Mouse (Mus musculus): Measurements from ENCODE around the gene Me1. TPM values are rescaled to one million over a fixed set of nuclear protein-coding genes. Genes with fewer than 3 reads are reported as not detected.

The Me1 gene
- total and polyA plus RNA-seq, 2 experiments from 2014 or later = 37.5 to 76.5 TPM

GRCm38 (mm10) chr9:86592676-86593668, 102.8 kb downstream of the Me1 start:
- Histone ChIP-seq H3K4me1 (ENCODE audit: insufficient read depth, low read length) (no peaks in the 10 kb centered on the region), H3K4me2 (ENCODE audit: low read depth, low read length) (no peak overlapping the region), H3K9me3 (ENCODE audit: low read length) (no peaks in the 10 kb centered on the region), H3K9ac (replicated peaks; ENCODE audit: low read length) (no peak overlapping the region), H3K4me3 (ENCODE audit: low read length) (no peak overlapping the region), H3K36me3 (ENCODE audit: insufficient read depth, low read length) (no peaks in the 10 kb centered on the region), H3K27ac (peak overlapping the region; percentile 48; the same call in 1 of the 2 replicates), H3K27me3 (ENCODE audit: insufficient read depth, low read length) (no peaks in the 10 kb centered on the region)
- ATAC-seq (peak; percentile 62), DNase-seq (ENCODE audit: low spot score) (peak; percentile 72)
- WGBS = 72% methylated on average over 19 of the region's 19 CpGs
- peak; percentile 74 for TF ChIP-seq CTCF (IDR thresholded peaks at IDR 0.05; ENCODE audit: low read depth)

GRCm38 (mm10) chr9:86587019-86587795, 108.5 kb downstream of the Me1 start:
- peak; percentile 35; the same call in 1 of the 2 replicates for ATAC-seq
- 94% methylated on average over 11 of the region's 11 CpGs for WGBS

GRCm38 (mm10) chr9:86583740-86584139, 112.0 kb downstream of the Me1 start:
- H3K4me3 ChIP-seq (ENCODE audit: low read length) = no peak overlapping the region
- no peak overlapping the region for H3K9ac ChIP-seq (replicated peaks; ENCODE audit: low read length)
- H3K27me3 ChIP-seq (ENCODE audit: insufficient read depth, low read length) = no peaks in the 10 kb centered on the region
- H3K4me2 ChIP-seq (ENCODE audit: low read depth, low read length) = no peak overlapping the region
- TF ChIP-seq CTCF (IDR thresholded peaks at IDR 0.05; ENCODE audit: low read depth) = peak; percentile 91
- no peaks in the 10 kb centered on the region for H3K9me3 ChIP-seq (ENCODE audit: low read length)
- H3K36me3 ChIP-seq (ENCODE audit: insufficient read depth, low read length) = no peaks in the 10 kb centered on the region
- 57% methylated on average over 3 of the region's 3 CpGs for WGBS
- no peaks in the 10 kb centered on the region for H3K4me1 ChIP-seq (ENCODE audit: insufficient read depth, low read length)
- no peak overlapping the region for H3K27ac ChIP-seq
- DNase-seq (ENCODE audit: low spot score) (peak; percentile 82), ATAC-seq (peak; percentile 61; the same call in 1 of the 2 replicates)

More at GRCm38 (mm10) chr9:86587019-86587795, 108.5 kb downstream of the Me1 start:
- H3K27ac ChIP-seq = no peak overlapping the region
- H3K4me2 ChIP-seq (ENCODE audit: low read depth, low read length) = no peak overlapping the region
- no peak overlapping the region for H3K4me3 ChIP-seq (ENCODE audit: low read length)
- no peaks in the 10 kb centered on the region for H3K9me3 ChIP-seq (ENCODE audit: low read length)
- H3K9ac ChIP-seq (replicated peaks; ENCODE audit: low read length) = no peak overlapping the region
- no peak for DNase-seq (ENCODE audit: low spot score)
- H3K4me1 ChIP-seq (ENCODE audit: insufficient read depth, low read length) = no peaks in the 10 kb centered on the region
- H3K36me3 ChIP-seq (ENCODE audit: insufficient read depth, low read length) = no peaks in the 10 kb centered on the region
- H3K27me3 ChIP-seq (ENCODE audit: insufficient read depth, low read length) = no peaks in the 10 kb centered on the region
- TF ChIP-seq CTCF (IDR thresholded peaks at IDR 0.05; ENCODE audit: low read depth) = no peak

GRCm38 (mm10) chr9:86579657-86580056, 116.1 kb downstream of the Me1 start:
- H3K27me3 ChIP-seq (ENCODE audit: insufficient read depth, low read length) = no peaks in the 10 kb centered on the region
- ATAC-seq (no peak), DNase-seq (ENCODE audit: low spot score) (no peak)
- H3K4me1 ChIP-seq (ENCODE audit: insufficient read depth, low read length) = no peaks in the 10 kb centered on the region
- no peaks in the 10 kb centered on the region for H3K36me3 ChIP-seq (ENCODE audit: insufficient read depth, low read length)
- no peak overlapping the region for H3K4me2 ChIP-seq (ENCODE audit: low read depth, low read length)
- H3K9ac ChIP-seq (replicated peaks; ENCODE audit: low read length) = no peak overlapping the region
- whole genome bisulfite sequencing = 91% methylated on average over 10 of the region's 10 CpGs
- H3K27ac ChIP-seq = no peak overlapping the region
- no peak for TF ChIP-seq CTCF (IDR thresholded peaks at IDR 0.05; ENCODE audit: low read depth)
- H3K9me3 ChIP-seq (ENCODE audit: low read length) = no peaks in the 10 kb centered on the region
- H3K4me3 ChIP-seq (ENCODE audit: low read length) = no peak overlapping the region

GRCm38 (mm10) chr9:86575178-86575577, 120.6 kb downstream of the Me1 start:
- peaks cover 7% of the 10 kb centered on the region for H3K4me1 ChIP-seq (ENCODE audit: insufficient read depth, low read length)
- no peak for TF ChIP-seq CTCF (IDR thresholded peaks at IDR 0.05; ENCODE audit: low read depth)
- DNase-seq (ENCODE audit: low spot score) (no peak), ATAC-seq (no peak)
- no peak overlapping the region for H3K4me3 ChIP-seq (ENCODE audit: low read length)
- H3K4me2 ChIP-seq (ENCODE audit: low read depth, low read length) = no peak overlapping the region
- no peaks in the 10 kb centered on the region for H3K36me3 ChIP-seq (ENCODE audit: insufficient read depth, low read length)
- H3K9ac ChIP-seq (replicated peaks; ENCODE audit: low read length) = no peak overlapping the region
- WGBS = 93% methylated on average over 6 of the region's 6 CpGs
- H3K27me3 ChIP-seq (ENCODE audit: insufficient read depth, low read length) = no peaks in the 10 kb centered on the region
- no peak overlapping the region for H3K27ac ChIP-seq
- H3K9me3 ChIP-seq (ENCODE audit: low read length) = no peaks in the 10 kb centered on the region

GRCm38 (mm10) chr9:86573616-86574303, 122.0 kb downstream of the Me1 start:
- DNase-seq (ENCODE audit: low spot score) (no peak), ATAC-seq (no peak)
- TF ChIP-seq CTCF (IDR thresholded peaks at IDR 0.05; ENCODE audit: low read depth) = no peak
- Histone ChIP-seq H3K36me3 (ENCODE audit: insufficient read depth, low read length) (no peaks in the 10 kb centered on the region), H3K27me3 (ENCODE audit: insufficient read depth, low read length) (no peaks in the 10 kb centered on the region), H3K4me2 (ENCODE audit: low read depth, low read length) (0 out of 2 replicates have a peak overlapping the region, but pooled peaks have one; percentile 99), H3K4me1 (ENCODE audit: insufficient read depth, low read length) (peaks cover 7% of the 10 kb centered on the region), H3K9ac (replicated peaks; ENCODE audit: low read length) (no peak overlapping the region), H3K9me3 (ENCODE audit: low read length) (no peaks in the 10 kb centered on the region), H3K4me3 (ENCODE audit: low read length) (no peak overlapping the region), H3K27ac (no peak overlapping the region)
- WGBS = 90% methylated on average over 20 of the region's 20 CpGs
